12 mouse cellular contexts compared by ENCODE assay signal in the genomic region with DNA sequence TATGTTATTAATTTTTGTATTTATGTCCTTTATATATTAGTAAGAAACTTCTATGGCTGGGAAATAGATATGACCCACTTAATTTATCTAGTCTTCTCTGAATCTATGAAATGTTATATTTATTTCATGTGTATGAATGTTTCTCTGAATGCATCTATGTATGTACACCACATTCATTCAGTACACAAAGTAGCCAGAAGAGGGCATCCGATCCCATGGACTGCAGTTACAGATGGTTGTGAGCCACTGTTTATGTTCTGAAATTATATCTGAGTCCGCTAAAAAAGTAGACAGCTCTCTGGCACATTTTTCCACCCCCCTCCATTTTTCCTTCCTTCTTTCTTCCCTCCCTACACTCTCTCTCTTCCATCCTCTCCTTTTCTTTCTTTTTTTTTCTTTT.
A peak's percentile ranks its signal among the peaks of the same experiment; 100 is the strongest.
DNase-seq lines count a peak whose midpoint lies in the region; ATAC-seq and TF ChIP-seq lines count a peak whose summit lies in the region.
"Had no signal": no experiment of that assay in that cellular context is flagged by ENCODE, and none has a peak within 500 bp of the region (broad histone marks: within the 10 kb centered on the region; RNA-seq: fewer than 3 reads in every experiment).

No protein-coding gene starts in this region.

- peak; percentile 29 for TF ChIP-seq RAD21 in MEL (IDR thresholded peaks at IDR 0.05; ENCODE audit: low read depth, low read length)

- no peaks in the 10 kb centered on the region for H3K27me3 ChIP-seq in liver, postnatal 0 days (ENCODE audit: insufficient read depth, low read length)
- no peaks in the 10 kb centered on the region for H3K27me3 ChIP-seq in liver, embryonic 11.5 days (replicated peaks; ENCODE audit: control insufficient read depth, insufficient read depth, low read length)
- H3K27me3 ChIP-seq in MEL (ENCODE audit: control insufficient read depth in 1 of 2, insufficient read depth in 2 of 2, low read length in 2 of 2) = no peaks in the 10 kb centered on the region
- H3K27me3 ChIP-seq: embryonic facial prominence, embryonic 12.5 days; hindbrain, embryonic 12.5 days had no signal

- 62% methylated on average over 2 of the region's 2 CpGs for WGBS in liver, postnatal 0 days (ENCODE audit: insufficient replicate concordance)
- WGBS in liver, embryonic 11.5 days = 61% methylated on average over 2 of the region's 2 CpGs

- no peaks in the 10 kb centered on the region for H3K4me1 ChIP-seq in liver, postnatal 0 days (ENCODE audit: insufficient read depth)
- H3K4me1 ChIP-seq in liver, embryonic 11.5 days (replicated peaks; ENCODE audit: control insufficient read depth, insufficient read depth, low read length) = no peaks in the 10 kb centered on the region
- no peaks in the 10 kb centered on the region for H3K4me1 ChIP-seq in MEL (ENCODE audit: control insufficient read depth in 1 of 2, insufficient read depth in 2 of 2, low read length in 2 of 2)
- H3K4me1 ChIP-seq: embryonic facial prominence, embryonic 12.5 days; hindbrain, embryonic 12.5 days had no signal

- TF ChIP-seq EP300 in liver, postnatal 0 days (IDR thresholded peaks at IDR 0.05; ENCODE audit: low read depth) = no peak
- no peak for TF ChIP-seq EP300 in MEL (IDR thresholded peaks at IDR 0.05; ENCODE audit: low read depth in 1 of 2, low read length in 2 of 2)

- H3K4me3 ChIP-seq in gastrocnemius, adult 2 months = no peak overlapping the region
- H3K4me3 ChIP-seq in liver, postnatal 0 days (ENCODE audit: low read depth, low read length) = no peak overlapping the region
- no peak overlapping the region for H3K4me3 ChIP-seq in liver, embryonic 11.5 days (ENCODE audit: low read depth, low read length)
- H3K4me3 ChIP-seq in MEL (ENCODE audit: control insufficient read depth in 1 of 2, insufficient read depth in 1 of 2, low read depth in 2 of 2, low read length in 2 of 2) = no peak overlapping the region
- H3K4me3 ChIP-seq: embryonic facial prominence, embryonic 12.5 days; hindbrain, embryonic 12.5 days had no signal

- no peaks in the 10 kb centered on the region for H3K79me2 ChIP-seq in MEL (ENCODE audit: control insufficient read depth, insufficient read depth, low read length, poor library complexity)

- H3K9ac ChIP-seq in liver, postnatal 0 days (replicated peaks) = no peak overlapping the region
- H3K9ac ChIP-seq in liver, embryonic 11.5 days (ENCODE audit: low read depth, low read length) = no peak overlapping the region
- H3K9ac ChIP-seq in MEL (ENCODE audit: control insufficient read depth, low read depth, low read length, poor library complexity, severe bottlenecking) = no peak overlapping the region
- H3K9ac ChIP-seq: embryonic facial prominence, embryonic 12.5 days; hindbrain, embryonic 12.5 days had no signal

- no peak overlapping the region for H3K27ac ChIP-seq in gastrocnemius, adult 2 months
- no peak overlapping the region for H3K27ac ChIP-seq in liver, postnatal 0 days (ENCODE audit: low read depth)
- no peak overlapping the region for H3K27ac ChIP-seq in liver, embryonic 11.5 days (ENCODE audit: low read depth, low read length)
- no peak overlapping the region for H3K27ac ChIP-seq in MEL (ENCODE audit: control insufficient read depth, low read depth, low read length)
- H3K27ac ChIP-seq: embryonic facial prominence, embryonic 12.5 days; hindbrain, embryonic 12.5 days had no signal

- no peak overlapping the region for H3K4me2 ChIP-seq in liver, postnatal 0 days (ENCODE audit: low read depth, low read length)
- H3K4me2 ChIP-seq in liver, embryonic 11.5 days = no peak overlapping the region
- H3K4me2 ChIP-seq: embryonic facial prominence, embryonic 12.5 days; hindbrain, embryonic 12.5 days had no signal

- no peaks in the 10 kb centered on the region for H3K36me3 ChIP-seq in liver, postnatal 0 days (replicated peaks; ENCODE audit: insufficient read depth, low read length)
- H3K36me3 ChIP-seq in liver, embryonic 11.5 days (ENCODE audit: control insufficient read depth, insufficient read depth, low read length) = no peaks in the 10 kb centered on the region
- H3K36me3 ChIP-seq in MEL (ENCODE audit: control insufficient read depth in 1 of 2, insufficient read depth in 2 of 2, low read length in 2 of 2) = no peaks in the 10 kb centered on the region
- H3K36me3 ChIP-seq: embryonic facial prominence, embryonic 12.5 days; hindbrain, embryonic 12.5 days had no signal

- H3K9me3 ChIP-seq in liver, postnatal 0 days (ENCODE audit: low read length) = no peaks in the 10 kb centered on the region
- no peaks in the 10 kb centered on the region for H3K9me3 ChIP-seq in liver, embryonic 11.5 days (ENCODE audit: control insufficient read depth, low read length)
- no peaks in the 10 kb centered on the region for H3K9me3 ChIP-seq in MEL (replicated peaks; ENCODE audit: insufficient read depth, low read length)
- H3K9me3 ChIP-seq: embryonic facial prominence, embryonic 12.5 days; hindbrain, embryonic 12.5 days had no signal

- no peak for TF ChIP-seq POLR2A in MEL (IDR thresholded peaks at IDR 0.05; ENCODE audit: control insufficient read depth in 1 of 2, insufficient read depth in 1 of 2, low read depth in 1 of 2, low read length in 2 of 2, poor library complexity in 1 of 2)

- peak; percentile 11; the same call in 1 of the 2 replicates for TF ChIP-seq CTCF in gastrocnemius, adult 2 months (IDR thresholded peaks at IDR 0.05)
- peak; percentile 25 for TF ChIP-seq CTCF in liver, postnatal 0 days (IDR thresholded peaks at IDR 0.05; ENCODE audit: low read depth)
- peak in 2 of 3 experiments; percentile 13 to 22; a peak in 2 of 6 replicates for TF ChIP-seq CTCF in MEL (IDR thresholded peaks at IDR 0.05 in 2 of 3, conservative IDR thresholded peaks at IDR 0.05 in 1 of 3; ENCODE audit: control insufficient read depth in 1 of 3, insufficient read depth in 1 of 3, low read depth in 2 of 3, low read length in 3 of 3, poor library complexity in 1 of 3, severe bottlenecking in 1 of 3)

- intact Hi-C loops in gastrocnemius, adult 2 months (cut with DNase I) = no loop called here

- DNase-seq in gastrocnemius, adult 2 months = no peak
- DNase-seq in gastrocnemius, postnatal 25 days = no peak
- no peak for DNase-seq in liver, postnatal 0 days
- DNase-seq in liver, embryonic 11.5 days (ENCODE audit: low spot score) = no peak
- DNase-seq in MEL (ENCODE audit: low read depth, low spot score) = peak; percentile 8
- no peak for DNase-seq in left cerebral cortex, adult 8-10 months (ENCODE audit: low spot score in 2 of 2)
- DNase-seq: heart, adult 11 months; lung, postnatal 10 days had no signal

- no peak for ATAC-seq in liver, postnatal 0 days
- ATAC-seq in liver, embryonic 11.5 days (replicated peaks; ENCODE audit: low FRiP score) = no peak
- 0 out of 2 replicates have a peak, but pooled peaks have one; percentile 37 for ATAC-seq in megakaryocyte progenitor cell, adult 5-6 weeks (replicated peaks; ENCODE audit: poor library complexity)
- ATAC-seq: forebrain, embryonic 16.5 days had no signal

TF ChIP-seq in MEL, 35 proteins besides CTCF, POLR2A, EP300 and RAD21:
- TF ChIP-seq ETS1 (IDR thresholded peaks at IDR 0.05; ENCODE audit: low read depth, low read length) = no peak
- TF ChIP-seq SMC3 (IDR thresholded peaks at IDR 0.05; ENCODE audit: low read depth, low read length) = peak; percentile 38; the same call in 1 of the 2 replicates
- TF ChIP-seq CHD2 (IDR thresholded peaks at IDR 0.05; ENCODE audit: low read length) = no peak
- no peak for TF ChIP-seq ZKSCAN1 (IDR thresholded peaks at IDR 0.05; ENCODE audit: low read depth, low read length)
- TF ChIP-seq TCF12 (IDR thresholded peaks at IDR 0.05; ENCODE audit: low read depth, low read length) = no peak
- TF ChIP-seq BHLHE40 (IDR thresholded peaks at IDR 0.05; ENCODE audit: borderline replicate concordance, low read depth, low read length) = no peak
- no peak for TF ChIP-seq MAFK (IDR thresholded peaks at IDR 0.05; ENCODE audit: borderline replicate concordance, low read depth, low read length)
- TF ChIP-seq MAZ (IDR thresholded peaks at IDR 0.05; ENCODE audit: low read depth, low read length) = no peak
TF ChIP-seq in MEL: peak in this region for 1.
